Mouse (Mus musculus) embryonic facial prominence, embryonic 12.5 days (tissue): ENCODE data around the gene Csnk1d. TPM values are rescaled to one million over a fixed set of nuclear protein-coding genes. Genes with fewer than 3 reads are reported as not detected.
A peak's percentile ranks its signal among the peaks of the same experiment; 100 is the strongest.

Experiments
- ATAC-seq: fragments of 200-750 bp; cut with Nextera tagmentation; 2 replicates; pipeline ENCODE4 v1.8.0; 2017; ENCODE audit not compliant: insufficient number of reproducible peaks, insufficient read depth, low FRiP score, low TSS enrichment
- H3K27ac ChIP-seq: fragments of 300-500 bp; sonication (generic); 2 replicates; pipeline ENCODE4 v1.5.1; 2016; ENCODE audit warnings: mild to moderate bottlenecking
- H3K27me3 ChIP-seq: fragments of 300-500 bp; sonication (generic); 2 replicates; pipeline ENCODE4 v1.6.1; 2016; ENCODE audit warnings: mild to moderate bottlenecking, moderate library complexity
- H3K36me3 ChIP-seq: fragments of 300-500 bp; sonication (generic); 2 replicates; pipeline ENCODE4 v1.6.1; 2016; ENCODE audit warnings: mild to moderate bottlenecking
- H3K4me1 ChIP-seq: fragments of 300-500 bp; sonication (generic); 2 replicates; pipeline ENCODE4 v1.6.1; 2016
- H3K4me2 ChIP-seq: fragments of 300-500 bp; sonication (generic); replicated peaks from 2 replicates; pipeline ENCODE4 v1.6.1; 2016; ENCODE audit warnings: mild to moderate bottlenecking, moderate library complexity
- H3K4me3 ChIP-seq: fragments of 300-500 bp; sonication (generic); 2 replicates; pipeline ENCODE4 v1.5.1; 2016; ENCODE audit warnings: mild to moderate bottlenecking
- H3K9ac ChIP-seq: fragments of 300-500 bp; sonication (generic); 2 replicates; pipeline ENCODE4 v1.6.1; 2016; ENCODE audit warnings: mild to moderate bottlenecking, moderate library complexity
- H3K9me3 ChIP-seq: fragments of 300-500 bp; sonication (generic); 2 replicates; pipeline ENCODE4 v1.6.1; 2016; ENCODE audit warnings: mild to moderate bottlenecking, moderate library complexity
- WGBS: fragments of 180-500 bp; shearing (Covaris S2); methylation state at CpG from one replicate; pipeline ENCODE4 v1.1.7; 2016; 5-methylcytosine and 5-hydroxymethylcytosine counted together
- polyA plus RNA-seq: library from polyadenylated mRNA; unstranded; fragments of >200 nt; fragmentation: Nextera tagmentation; extraction: Ambion mirVana; gene quantifications from 2 replicates; pipeline ENCODE4 v1.2.1, GENCODE M21; 2016

Csnk1d gene
- polyA plus RNA-seq, 1 experiment from 2014 or later, result 160 TPM

DNA sequence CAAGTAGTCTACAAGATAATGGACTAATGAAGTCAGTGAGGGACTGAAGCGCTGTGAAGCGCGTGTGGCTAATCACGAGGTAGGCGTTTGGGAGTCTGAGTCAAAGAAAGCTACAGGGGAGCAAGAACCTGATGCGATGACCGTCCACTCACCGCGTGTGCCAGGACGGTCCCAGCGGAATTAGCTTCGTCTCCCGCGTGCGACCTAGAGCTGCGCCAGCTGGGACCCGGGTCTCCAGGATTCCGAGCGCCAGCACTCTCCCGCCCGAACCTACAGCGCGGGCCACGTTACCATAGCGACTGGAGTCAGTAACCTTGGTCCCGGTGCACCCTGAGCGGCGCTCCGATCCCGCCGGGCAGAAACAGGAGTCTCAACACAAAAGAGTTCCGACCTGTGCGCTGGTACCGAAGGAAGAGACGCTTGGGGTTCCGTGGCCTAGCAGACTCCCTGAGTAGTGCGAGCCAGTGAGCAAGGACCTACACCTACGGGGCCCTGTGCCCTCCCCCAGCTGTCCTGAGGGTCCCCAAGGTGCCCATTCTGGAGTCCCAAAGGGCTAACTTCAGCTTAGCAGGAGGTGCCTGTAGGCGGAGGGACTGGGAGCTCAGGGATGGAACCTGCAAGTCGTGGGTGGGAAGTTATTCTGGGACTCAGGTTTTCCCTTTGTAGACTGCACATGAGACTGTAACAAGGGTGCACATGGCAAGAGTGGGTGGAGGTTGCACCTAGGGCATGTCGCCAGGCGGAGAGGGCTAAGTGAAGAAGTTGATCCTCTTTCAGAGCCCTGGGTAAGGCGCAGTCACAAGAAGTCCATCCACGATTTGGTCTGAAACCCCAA, 58.3 kb downstream of the Csnk1d start, which contains the start of gene Ccdc57:
Gene Ccdc57, minus strand, starts transcription at position 309 of the 835 bp plus-strand sequence.
- Histone ChIP-seq H3K4me2 (peak within 1 kb of the TSS; percentile 75), H3K27ac (0 out of 2 replicates have a peak within 1 kb of the TSS, but pooled peaks have one; percentile 20), H3K9ac (peak within 1 kb of the TSS; percentile 59)

DNA sequence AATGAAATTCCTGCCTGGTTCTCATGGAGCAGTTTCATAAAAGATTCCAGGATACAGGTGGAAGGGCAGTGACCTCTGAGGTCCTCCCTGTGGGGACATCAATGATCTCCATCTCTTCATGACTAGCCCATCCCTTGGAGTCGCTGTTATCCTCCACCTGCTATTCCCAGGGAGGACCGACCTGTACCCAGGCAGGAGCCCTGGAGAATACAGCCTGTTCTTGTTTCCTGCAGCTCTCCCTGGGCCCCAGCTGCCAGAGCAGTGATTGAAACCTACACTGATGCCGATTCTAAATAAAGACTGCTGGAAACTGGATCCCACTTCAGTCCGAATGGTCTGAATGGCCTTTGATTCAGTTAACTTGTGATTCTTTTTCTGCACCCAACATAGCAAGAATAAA, 59.7 kb downstream of the Csnk1d start:
- 85% methylated on average over 4 of the region's 4 CpGs for WGBS
- Histone ChIP-seq H3K27ac (no peak overlapping the region), H3K9ac (no peak overlapping the region), H3K4me1 (no peaks in the 10 kb centered on the region), H3K27me3 (no peaks in the 10 kb centered on the region), H3K4me3 (no peak overlapping the region), H3K9me3 (no peaks in the 10 kb centered on the region), H3K4me2 (no peak overlapping the region), H3K36me3 (no peaks in the 10 kb centered on the region; the same call in 1 of the 2 replicates)
- no peak for ATAC-seq

More for the DNA sequence above, 58.3 kb downstream of the Csnk1d start, which contains the start of gene Ccdc57:
- 11% methylated on average over 44 of the region's 44 CpGs for WGBS
- Histone ChIP-seq H3K9me3 (no peaks in the 10 kb centered on the region), H3K4me1 (no peaks in the 10 kb centered on the region), H3K36me3 (no peaks in the 10 kb centered on the region; the same call in 1 of the 2 replicates), H3K4me3 (peak within 1 kb of the TSS; percentile 68), H3K27me3 (no peaks in the 10 kb centered on the region)
- peak; percentile 82; the same call in 1 of the 2 replicates for ATAC-seq

DNA sequence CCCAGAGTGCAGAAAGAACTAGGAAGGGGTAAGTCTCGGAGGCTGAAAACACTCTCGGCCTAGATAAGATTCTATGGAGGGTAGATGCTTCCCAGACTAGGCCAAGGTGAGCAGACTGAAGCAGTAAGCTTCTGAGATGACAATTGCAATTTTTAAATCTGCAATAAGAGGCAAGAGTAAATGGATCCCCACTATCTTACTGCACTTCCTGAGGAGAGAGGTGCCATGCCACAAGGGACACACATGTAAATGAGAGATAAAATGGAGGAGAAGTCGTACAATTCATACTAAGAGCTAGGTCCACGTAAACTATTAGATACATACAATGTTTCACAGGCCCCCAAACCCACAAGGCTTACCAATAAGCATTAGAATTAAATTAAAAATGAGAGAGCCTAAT, 62.7 kb downstream of the Csnk1d start:
- no peaks in the 10 kb centered on the region for H3K9me3 ChIP-seq
- H3K4me1 ChIP-seq, result no peaks in the 10 kb centered on the region
- no peak overlapping the region for H3K9ac ChIP-seq
- H3K27me3 ChIP-seq, result no peaks in the 10 kb centered on the region
- no peak for ATAC-seq
- H3K4me2 ChIP-seq, result no peak overlapping the region
- peaks cover 3% of the 10 kb centered on the region; the same call in 1 of the 2 replicates for H3K36me3 ChIP-seq
- no peak overlapping the region for H3K27ac ChIP-seq
- no peak overlapping the region for H3K4me3 ChIP-seq
- 89% methylated on average over 4 of the region's 4 CpGs for WGBS

DNA sequence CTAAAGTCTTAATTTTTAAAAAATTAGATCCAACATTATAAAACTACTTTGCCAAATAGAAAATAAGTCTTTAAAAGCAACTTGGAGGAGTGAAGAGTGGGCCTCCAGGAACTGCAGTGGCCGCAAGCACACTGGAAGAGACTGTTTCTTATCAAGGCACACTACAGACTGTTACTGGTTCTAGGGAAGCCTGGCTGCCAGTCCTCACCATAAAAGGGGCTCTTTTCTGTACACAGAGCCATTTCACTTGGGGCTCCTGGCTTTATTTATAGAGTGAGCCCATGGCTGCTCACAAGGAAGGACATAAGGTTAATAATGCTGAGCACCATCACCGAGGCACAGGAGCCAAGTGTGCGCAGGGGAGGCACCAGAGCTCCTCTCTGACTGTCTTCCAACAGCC, 68.6 kb downstream of the Csnk1d start:
- Histone ChIP-seq H3K9ac (no peak overlapping the region), H3K36me3 (peaks cover 40% of the 10 kb centered on the region), H3K4me2 (no peak overlapping the region), H3K27me3 (no peaks in the 10 kb centered on the region), H3K9me3 (no peaks in the 10 kb centered on the region), H3K4me3 (no peak overlapping the region), H3K4me1 (no peaks in the 10 kb centered on the region), H3K27ac (no peak overlapping the region)
- WGBS, result 90% methylated on average over 3 of the region's 3 CpGs
- ATAC-seq, result no peak

DNA sequence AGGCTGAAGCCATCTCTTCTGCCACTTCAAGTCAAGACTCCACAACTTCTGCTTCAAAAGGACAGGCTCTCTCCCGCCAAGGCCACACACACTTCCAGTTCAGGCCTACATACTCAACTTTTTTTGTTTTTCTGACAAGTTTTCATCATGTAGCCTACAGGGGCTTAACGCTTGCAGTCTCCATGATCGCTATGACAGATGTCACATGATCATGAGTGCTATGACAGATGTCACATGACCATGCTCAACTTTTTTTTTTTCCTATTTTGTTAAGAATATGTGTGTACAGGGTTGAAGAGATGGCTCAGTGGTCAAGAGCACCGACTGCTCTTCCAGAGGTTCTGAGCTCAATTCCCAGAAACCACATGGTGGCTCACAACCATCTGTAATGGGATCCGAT, 73.4 kb downstream of the Csnk1d start:
- peaks cover 34% of the 10 kb centered on the region for H3K36me3 ChIP-seq
- H3K4me2 ChIP-seq, result no peak overlapping the region
- H3K27ac ChIP-seq, result no peak overlapping the region
- H3K9me3 ChIP-seq, result no peaks in the 10 kb centered on the region
- no peak for ATAC-seq
- 96% methylated on average over 5 of the region's 5 CpGs for WGBS
- no peaks in the 10 kb centered on the region for H3K4me1 ChIP-seq
- no peak overlapping the region for H3K4me3 ChIP-seq
- no peak overlapping the region for H3K9ac ChIP-seq
- H3K27me3 ChIP-seq, result no peaks in the 10 kb centered on the region

DNA sequence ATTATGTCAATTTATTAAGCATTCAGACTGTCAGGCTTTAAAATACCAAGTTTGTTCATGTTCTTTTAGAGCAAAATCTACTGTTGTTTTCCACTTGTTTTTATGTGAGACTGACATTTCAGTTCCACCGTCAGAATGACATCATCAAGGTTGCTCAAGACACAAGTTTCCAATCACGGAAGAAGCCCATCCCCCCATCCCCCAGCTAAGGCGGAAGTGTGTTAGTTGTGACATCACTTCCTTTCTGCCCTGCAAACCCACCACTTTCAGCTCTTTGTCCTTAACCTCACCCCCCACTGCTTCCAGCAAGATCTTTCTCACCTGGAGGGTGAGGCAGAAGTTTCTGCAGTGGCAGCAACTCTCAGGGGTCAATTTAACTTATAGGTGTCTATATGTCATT, 74.7 kb downstream of the Csnk1d start:
- no peaks in the 10 kb centered on the region for H3K9me3 ChIP-seq
- H3K9ac ChIP-seq, result no peak overlapping the region
- no peaks in the 10 kb centered on the region for H3K4me1 ChIP-seq
- peaks cover 28% of the 10 kb centered on the region for H3K36me3 ChIP-seq
- H3K27me3 ChIP-seq, result no peaks in the 10 kb centered on the region
- 74% methylated on average over 3 of the region's 3 CpGs for WGBS
- no peak overlapping the region for H3K27ac ChIP-seq
- ATAC-seq, result no peak
- no peak overlapping the region for H3K4me3 ChIP-seq
- no peak overlapping the region for H3K4me2 ChIP-seq

DNA sequence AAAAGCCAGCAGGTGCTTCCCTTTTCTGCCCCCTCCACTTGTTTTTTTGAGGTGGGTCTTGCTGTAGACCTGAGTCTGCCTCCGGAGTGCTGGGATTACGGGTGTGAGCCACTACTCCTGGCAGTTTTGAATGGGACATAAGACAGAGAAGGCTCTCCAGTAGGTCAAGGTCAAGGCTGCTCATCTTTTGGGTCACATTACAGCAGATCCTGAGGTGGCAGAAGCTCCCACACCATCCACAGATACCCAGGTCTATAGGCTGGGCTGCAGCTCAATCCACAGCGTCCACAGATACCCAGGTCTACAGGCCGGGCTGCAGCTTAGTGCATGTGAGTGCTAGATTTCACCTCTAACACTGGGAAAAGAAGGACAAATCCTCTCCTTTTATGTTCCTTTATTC, 77.3 kb downstream of the Csnk1d start:
- 89% methylated on average over 4 of the region's 4 CpGs for WGBS
- no peak overlapping the region for H3K9ac ChIP-seq
- H3K27me3 ChIP-seq, result no peaks in the 10 kb centered on the region
- no peak overlapping the region for H3K27ac ChIP-seq
- peaks cover 12% of the 10 kb centered on the region for H3K36me3 ChIP-seq
- no peak for ATAC-seq
- H3K9me3 ChIP-seq, result no peaks in the 10 kb centered on the region
- H3K4me3 ChIP-seq, result no peak overlapping the region
- no peaks in the 10 kb centered on the region for H3K4me1 ChIP-seq
- no peak overlapping the region for H3K4me2 ChIP-seq

Other genes starting within 250 kb of the Csnk1d start
- gene Hmga1b, start 228.5 kb downstream of the Csnk1d start, polyA plus RNA-seq, result 4.2 and 5.8 TPM in 2 replicates
- 47.0 and 47.2 TPM in 2 replicates for gene Rfng, start 207.1 kb downstream of the Csnk1d start, polyA plus RNA-seq
- 243 and 245 TPM in 2 replicates for gene Gps1, start 207.1 kb downstream of the Csnk1d start, polyA plus RNA-seq
- 66.1 and 70.5 TPM in 2 replicates for gene Dus1l, start 194.9 kb downstream of the Csnk1d start, polyA plus RNA-seq
- gene Fasn, start 166.8 kb downstream of the Csnk1d start, polyA plus RNA-seq, result 74.2 and 77.0 TPM in 2 replicates
- 7.2 and 7.5 TPM in 2 replicates for gene Ccdc57, start 58.5 kb downstream of the Csnk1d start, polyA plus RNA-seq
- 46.2 and 46.9 TPM in 2 replicates for gene Slc16a3, start 42.9 kb downstream of the Csnk1d start, polyA plus RNA-seq
- 0.32 and 0.38 TPM in 2 replicates for gene Cd7, start 48.1 kb upstream of the Csnk1d start, polyA plus RNA-seq
- not detected in 2 replicates for gene Sectm1b, start 72.2 kb upstream of the Csnk1d start, polyA plus RNA-seq
- not detected in 2 replicates for gene Sectm1a, start 89.9 kb upstream of the Csnk1d start, polyA plus RNA-seq
- gene Tex19.2, start 127.3 kb upstream of the Csnk1d start, polyA plus RNA-seq, result 0.08 TPM in 1 of 2 replicates, not detected in the other
- gene Tex19.1, start 154.8 kb upstream of the Csnk1d start, polyA plus RNA-seq, result not detected in 2 replicates
- gene Uts2r, start 168.9 kb upstream of the Csnk1d start, polyA plus RNA-seq, result 0.22 TPM in 2 replicates
- 10.4 and 10.5 TPM in 2 replicates for gene Hexdc, start 213.1 kb upstream of the Csnk1d start, polyA plus RNA-seq
- gene Ogfod3, start 213.4 kb upstream of the Csnk1d start, polyA plus RNA-seq, result 22.1 and 22.9 TPM in 2 replicates
- 37.9 and 38.9 TPM in 2 replicates for gene Cybc1, start 238.0 kb upstream of the Csnk1d start, polyA plus RNA-seq
- gene Narf, start 245.9 kb upstream of the Csnk1d start, polyA plus RNA-seq, result 63.1 and 70.0 TPM in 2 replicates